Mouse (Mus musculus) urinary bladder, postnatal 14 days (tissue): ENCODE data around the gene P3h3.

ENCODE experiments used
- DNase-seq: peaks from one replicate; pipeline ENCODE4 v3.0.0; 2021; ENCODE audit warnings: low spot score

The P3h3 gene

DNA sequence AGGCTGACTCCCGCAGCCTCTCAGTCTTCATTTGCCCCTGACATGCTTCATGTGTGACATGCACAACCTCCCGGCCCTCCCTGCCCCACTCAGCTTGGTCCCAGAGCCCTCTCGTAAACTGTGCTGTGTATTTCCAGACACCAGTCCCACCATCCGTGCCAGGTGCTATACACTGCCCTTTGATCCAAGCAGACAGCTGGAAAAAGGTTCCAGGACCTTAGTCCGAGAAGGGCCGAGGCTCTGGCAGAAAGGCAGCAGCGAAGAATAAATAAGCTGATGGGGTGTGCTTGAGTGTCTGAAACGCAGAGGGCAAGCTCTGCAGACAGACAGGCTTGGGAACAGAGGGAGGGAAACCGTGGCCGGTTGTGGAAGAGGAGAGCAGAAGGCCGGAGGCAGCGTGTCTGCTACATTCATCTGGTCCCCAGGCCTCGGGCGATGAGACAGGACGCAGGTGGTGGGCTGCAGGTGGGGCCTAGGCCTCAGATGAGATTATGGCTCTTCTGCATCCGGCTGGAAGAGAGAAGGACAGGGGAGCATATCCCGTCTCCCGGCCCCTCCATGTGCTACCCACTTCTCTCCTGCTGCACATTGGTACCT is 8.3 kb upstream of the P3h3 start:
- DNase-seq, result no peak

DNA sequence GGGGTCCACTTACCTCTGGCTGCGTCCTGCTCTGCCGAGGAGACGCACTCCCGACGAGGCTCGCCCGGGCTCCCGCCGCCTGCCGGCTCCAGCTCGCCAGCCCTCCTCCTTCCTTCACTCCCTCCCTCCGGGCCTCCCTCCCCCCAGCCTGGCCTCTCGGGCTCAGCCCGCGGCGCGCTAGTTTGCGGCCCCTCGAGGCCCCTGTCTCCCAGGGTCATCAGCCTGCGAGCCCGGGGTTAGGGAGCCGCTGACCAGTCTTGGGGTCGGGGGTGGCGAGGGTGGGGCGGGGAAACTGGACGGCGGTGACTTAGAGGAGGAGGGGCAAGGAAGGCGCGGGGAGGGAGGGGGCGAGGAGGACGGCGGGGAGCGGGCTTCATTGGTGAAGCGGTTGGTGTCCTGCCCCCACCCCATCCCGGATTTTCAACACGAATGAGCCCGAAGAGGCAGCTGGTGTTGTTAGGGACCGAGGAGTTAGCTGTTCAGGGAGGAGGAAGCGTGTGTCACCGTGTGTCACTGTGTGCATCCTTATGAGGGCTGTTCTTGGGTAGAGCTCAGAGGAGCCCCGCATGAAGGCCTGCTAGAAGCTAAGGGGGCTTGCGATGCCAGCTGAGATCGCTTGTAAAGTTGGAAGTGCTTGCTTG is 6.2 kb upstream of the P3h3 start, which contains the start of gene Gpr162:
TSS of gene Gpr162 (minus strand) at position 326 of the 641 bp plus-strand sequence.
- DNase-seq, result peak; percentile 68

DNA sequence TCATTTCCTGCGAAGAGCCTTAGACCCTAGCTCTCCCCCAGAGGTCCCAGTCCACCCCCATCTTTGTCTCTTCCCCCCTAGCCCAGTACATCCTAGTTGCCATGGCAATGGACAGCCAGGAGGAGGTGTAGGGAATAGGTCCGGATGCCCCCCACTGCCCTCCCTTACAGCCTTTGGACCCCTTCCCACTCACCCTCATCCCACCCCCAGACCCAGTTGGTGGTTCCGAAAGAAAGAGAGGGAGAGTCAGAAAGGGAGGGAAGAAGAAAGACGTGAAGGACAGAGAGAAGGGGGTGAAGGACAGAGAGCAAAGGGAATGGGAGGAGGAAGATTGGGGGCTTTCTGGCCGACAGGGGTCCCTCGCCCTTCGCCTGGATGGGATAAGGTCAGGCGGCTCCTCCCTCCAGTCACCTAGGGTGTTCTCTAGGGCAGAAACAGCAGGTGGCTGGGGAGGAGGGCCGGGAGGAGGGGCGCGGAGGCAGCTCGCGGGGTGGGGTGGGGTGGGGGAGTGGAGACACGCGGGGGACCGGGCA is 5.6 kb upstream of the P3h3 start:
- DNase-seq, result no peak

DNA sequence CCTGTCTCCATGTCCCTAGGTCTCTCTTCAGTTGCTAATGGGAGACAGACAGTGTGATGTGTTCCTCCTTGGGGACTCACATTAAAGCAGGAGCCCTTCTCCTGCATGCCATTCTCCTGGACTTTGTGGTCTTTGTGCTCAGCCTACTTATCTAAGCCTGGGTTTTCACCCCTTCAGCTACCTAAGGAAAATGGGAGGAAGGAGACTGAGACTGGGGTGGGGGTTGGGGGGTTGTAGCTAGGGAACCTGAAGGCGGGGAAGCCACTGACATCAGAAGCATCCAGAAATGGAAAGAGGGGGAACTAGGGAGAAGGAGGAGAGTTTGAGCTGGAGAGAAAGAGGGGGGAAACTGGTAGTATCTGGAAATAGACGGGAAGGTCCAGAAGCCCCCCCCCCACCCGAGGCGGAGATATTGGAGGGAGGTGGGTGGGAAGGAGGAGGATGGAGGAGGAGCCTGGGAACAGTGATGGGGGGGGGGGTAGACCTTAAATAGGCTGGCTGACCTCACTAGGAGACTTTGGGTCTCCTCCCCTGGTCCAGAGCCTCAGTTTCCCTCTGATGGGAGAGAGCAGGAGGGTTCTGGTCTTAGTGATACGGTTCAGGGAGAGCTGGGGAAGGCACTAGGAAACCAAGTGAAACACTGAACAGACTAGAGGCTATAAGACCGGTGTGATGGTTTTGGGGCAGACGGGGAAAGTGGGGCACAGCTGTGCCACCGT is 5.0 kb upstream of the P3h3 start:
- no peak for DNase-seq

DNA sequence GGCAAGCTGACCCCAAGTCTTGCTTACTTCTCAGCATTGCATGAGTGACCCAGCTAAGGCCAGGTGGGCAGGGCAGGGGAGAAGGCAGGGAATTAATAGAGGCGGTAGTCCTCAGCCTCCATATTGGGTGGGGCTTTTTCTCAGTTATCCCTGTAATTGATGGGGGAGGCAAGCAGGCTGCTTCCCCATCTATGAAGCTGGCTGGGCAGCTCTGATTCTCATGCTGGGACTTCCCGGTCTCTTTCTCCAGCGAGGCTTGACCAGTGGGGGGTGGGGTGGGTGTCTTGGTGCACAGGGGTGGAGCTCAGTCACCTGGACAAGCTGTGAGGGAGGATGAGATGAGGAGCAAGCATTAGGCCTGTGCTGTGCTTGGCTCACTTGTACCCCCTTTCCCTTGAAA is 4.2 kb upstream of the P3h3 start:
- no peak for DNase-seq

DNA sequence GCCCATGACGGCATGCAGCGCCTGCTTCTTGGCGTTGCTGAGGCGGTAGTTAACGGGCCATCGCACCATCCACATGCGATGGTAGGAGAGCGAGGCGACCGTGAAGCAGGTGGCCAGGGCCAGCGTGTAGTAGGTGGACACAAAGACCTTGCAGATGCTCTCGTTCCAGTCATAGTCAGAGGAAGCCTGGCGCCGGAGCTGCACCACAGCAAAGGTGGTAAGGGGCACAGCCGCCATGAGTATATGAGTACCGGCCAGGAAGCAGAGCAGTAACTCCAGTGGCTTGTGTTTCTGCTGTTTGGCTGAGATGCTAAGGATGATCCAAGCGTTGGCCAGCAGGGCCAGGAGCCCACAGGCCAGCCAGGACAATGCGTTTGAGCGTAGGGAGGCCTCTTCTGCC is 3.7 kb upstream of the P3h3 start:
- no peak for DNase-seq

DNA sequence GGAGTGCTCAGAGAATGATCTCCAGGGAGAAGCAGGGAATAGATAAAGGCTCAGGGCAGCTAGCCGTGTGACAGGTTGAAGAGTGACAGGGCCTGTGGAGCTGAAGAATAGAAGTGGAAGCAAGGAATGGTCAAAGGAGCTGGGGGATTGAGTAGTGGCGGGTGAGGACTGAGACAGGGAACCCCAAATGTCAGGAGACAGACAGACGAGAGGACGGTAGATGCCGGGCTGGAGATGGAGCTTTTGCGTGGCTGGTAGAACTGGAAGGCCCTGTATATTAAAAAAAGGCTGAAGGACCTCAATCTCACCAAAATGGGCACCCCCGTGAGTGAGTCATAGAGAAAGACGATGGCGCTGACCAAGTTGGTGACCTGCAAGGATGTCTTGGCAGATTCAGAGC is 3.0 kb upstream of the P3h3 start:
- DNase-seq, result no peak

DNA sequence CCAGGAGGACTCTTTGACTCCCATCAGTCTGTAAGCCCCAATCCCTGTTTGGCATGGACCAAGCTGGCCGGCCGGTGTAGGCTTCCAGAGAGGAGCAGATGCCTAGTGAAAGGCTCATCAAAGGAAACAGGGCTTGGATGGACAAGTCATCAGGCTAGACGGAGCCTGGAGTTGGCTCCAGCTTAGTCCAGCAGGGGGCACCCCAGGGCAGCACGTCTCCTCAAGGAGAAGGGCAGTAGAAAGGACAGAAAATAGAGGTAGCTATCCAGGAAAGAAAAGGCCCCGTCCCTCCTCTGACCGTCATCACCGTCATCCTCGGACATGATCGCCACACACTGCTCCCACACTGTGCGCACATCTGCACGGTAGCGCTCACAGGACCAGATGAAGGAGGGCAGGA is 2.2 kb upstream of the P3h3 start:
- peak; percentile 90 for DNase-seq

DNA sequence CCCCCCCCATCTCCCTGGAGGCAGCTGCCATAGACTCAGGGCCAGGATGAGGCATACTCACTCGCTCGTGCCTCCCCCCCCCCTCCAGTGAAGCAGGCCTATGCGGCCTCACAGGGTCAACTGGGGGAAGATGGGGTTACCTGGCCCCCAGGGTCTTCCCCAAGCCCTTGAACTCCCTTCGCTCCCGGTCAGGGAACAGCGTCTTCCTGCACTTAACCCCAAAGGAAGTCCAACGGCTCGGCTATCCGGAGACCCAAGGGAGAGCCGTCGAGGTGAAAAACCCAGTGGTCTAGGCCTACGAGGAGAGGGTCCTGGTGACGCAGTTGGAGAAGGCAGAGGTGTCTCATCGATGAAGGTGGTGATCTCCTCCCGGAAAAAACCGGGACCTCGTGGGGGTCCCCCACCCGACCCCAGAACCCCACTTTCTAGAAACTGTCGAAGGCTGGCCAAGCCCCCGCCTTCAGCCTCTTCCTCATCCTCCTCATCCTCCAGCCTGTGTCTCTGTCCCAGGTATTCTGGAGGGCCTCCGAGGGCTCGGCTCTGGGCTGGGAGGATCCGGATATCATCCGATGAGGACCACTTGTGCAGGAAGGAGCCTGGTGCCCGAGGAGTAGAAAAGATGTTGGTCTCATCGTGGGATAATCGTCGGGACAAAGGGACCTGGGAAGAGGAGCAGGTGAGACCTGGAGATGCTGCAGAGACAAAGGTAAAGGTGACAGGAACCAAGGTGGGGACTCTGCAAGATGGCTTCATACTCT is 1.2 kb upstream of the P3h3 start:
- no peak for DNase-seq

DNA sequence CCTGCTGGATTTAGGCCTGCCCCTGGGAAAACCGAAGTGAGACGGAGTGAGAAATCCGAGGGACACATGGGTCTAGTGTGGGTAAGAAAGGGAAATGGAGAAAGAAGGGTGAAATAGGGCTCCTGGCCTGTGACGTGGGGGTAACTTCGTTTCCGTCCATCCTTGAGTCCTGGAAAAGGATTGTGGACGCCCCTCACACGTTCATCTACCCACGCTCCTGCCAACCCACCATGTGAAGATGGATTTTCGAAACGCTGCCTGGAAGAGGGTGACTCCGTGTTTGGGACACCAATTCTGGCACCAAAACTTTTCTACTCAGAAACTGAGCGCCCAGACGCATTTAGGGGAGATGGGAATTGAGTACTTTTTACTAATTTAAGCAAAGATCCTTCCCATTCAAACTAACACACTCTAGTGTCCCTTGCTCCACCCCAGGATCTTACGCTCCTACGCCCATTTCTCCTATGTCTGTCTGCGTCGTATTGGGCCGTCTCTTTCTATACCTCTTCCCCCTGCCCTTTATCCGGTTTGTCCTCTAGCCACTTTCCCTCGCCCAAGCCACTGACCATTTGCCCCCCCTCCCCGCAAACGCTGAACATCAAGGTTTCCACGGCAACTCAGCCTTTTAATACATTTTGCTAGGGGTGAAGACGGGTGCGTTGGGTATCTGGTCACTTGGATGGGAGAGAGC is 433 bp upstream of the P3h3 start:
- no peak for DNase-seq

DNA sequence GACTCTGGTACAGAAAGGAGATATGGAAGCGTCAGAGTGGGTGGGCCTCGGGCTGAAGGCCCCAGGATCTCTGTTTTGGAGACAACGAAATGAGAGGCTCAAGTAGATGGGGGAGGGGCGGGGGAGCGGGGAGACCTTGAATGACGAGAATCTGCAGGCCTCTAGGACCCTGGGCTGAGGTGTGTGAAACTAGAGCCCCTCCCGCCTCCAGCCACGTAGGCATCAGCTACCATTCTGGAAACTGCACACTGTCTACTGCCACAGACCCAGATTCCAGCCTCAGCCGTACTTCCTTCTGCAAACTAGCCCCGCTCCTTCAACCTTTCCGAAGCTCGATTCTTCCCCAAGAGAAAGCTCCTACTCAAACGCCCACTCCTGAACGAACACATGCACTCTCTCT is 1.2 kb downstream of the P3h3 start:
- no peak for DNase-seq

DNA sequence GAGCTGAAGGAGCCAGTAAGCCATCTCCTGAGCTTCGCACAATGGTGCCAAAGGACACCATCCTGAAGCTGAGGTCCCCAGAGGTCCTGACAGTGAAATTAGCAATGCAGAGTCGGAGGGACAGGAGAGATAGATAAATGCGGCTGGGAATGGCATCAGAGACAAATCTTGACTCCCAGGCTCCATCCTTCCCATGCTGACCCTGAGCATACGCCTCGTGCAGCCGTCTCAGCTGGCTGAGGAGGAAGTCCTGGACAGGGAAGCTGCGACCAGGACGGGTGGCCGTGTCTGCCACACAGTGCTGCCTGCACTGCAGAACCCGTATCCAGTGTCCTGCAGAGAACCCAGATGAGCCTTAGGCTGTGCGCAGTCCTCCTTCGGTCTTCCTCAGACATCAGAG is 2.9 kb downstream of the P3h3 start:
- DNase-seq, result no peak

DNA sequence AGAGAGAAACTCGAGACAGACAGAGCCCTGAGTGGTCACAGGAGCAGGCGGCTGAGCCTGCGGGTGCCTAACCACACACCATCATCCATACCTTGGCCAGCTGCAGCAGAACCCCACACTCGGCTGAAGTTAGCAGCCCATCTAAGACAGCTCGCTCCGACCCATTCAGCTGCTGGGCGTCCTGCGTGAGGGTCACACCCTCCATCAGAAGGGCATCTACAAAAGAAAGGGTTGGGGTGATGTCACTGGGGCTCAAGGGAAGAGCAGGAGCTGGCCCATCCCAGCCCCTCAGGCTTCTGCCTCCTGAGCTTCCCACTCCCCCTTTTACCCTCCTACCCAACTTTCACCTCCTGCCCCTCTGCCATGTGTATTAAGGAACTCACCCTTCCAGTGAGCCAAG is 7.0 kb downstream of the P3h3 start:
- no peak for DNase-seq

DNA sequence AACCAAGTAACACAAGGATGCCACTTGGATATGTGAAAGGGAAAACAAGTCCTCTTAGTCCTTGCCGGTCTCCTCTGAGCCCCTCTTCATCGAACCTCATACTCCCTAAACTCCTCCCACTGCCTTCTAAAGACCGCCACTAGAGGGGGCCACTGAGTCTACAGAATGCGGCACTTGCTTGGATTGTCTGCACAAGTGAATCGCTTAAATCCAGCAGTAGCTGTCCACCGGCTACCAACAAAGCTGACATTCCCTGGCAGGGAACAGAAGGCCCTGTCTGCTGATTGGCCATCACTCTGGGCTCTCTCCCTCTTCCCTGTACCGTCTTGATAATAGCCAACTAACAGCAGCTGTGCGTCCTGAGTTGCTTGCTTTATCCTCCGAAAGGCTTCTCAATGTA is 10.2 kb downstream of the P3h3 start:
- DNase-seq, result peak; percentile 91

DNA sequence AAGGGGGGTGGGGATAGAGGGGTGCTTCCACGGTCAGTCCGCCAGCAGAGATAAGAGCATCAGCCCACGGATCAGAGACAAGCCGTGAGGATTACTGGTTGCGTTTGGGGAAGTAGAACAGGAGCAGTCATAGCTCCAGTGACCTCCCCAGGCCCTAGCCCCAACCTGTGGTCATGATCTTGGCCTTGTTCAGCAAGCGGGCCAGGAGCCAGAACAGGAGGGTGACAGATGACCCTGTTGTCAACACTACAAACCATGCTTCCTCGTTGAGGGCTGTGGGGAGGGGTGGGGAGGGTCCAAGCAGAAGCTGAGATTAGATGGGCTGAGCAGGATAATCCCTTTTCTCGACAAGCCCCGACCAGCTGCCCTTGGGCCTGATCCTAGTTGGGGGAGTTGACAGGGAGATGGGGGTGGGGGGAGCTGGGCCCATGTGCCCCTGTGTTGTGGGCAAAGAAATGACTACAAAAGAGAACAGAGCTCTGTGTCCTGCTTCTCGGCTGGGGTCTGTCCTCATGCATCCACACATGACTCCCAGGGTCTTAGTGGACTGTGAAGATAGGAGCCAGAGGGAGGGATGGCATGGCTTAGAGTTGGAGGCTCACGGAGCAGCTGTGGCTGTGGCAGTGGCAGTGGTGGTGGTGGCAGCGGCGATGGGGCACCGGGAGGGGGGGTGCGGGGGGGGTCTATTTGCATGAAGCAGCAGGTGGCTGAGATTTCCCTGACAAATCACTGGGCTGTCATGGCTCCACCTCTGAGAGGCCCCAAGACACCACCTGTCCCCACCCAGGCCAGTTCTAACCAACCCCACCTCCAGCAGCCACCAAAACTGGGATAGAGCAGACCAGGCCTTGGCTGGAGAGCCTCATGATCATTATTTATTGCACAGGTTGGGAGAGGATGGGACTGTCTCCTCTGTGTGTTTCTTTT is 17.0 kb downstream of the P3h3 start, which contains the start of gene Gnb3:
TSS of gene Gnb3 (minus strand) at position 35 of the 927 bp plus-strand sequence.
- no peak for DNase-seq

DNA sequence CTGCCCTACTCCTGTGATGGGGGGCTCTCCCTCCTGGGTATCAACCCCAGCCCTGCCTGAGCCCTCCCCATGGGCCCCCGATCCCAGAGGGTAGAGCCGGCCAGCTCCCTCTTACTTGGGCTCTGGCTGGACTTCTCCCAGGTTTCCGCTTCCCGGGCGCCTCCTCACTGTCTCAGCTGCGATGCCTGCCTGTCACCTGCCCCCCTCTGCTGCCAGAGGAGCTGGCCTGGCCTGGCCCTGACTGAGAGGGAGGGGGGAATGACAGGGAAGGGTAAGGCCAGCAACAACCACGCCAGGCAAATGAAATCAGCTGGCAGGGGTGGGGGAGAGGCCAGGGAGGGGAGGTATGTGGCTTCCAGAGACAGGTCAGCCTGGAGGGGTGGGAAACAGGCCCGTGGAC is 17.7 kb downstream of the P3h3 start:
- DNase-seq, result no peak

DNA sequence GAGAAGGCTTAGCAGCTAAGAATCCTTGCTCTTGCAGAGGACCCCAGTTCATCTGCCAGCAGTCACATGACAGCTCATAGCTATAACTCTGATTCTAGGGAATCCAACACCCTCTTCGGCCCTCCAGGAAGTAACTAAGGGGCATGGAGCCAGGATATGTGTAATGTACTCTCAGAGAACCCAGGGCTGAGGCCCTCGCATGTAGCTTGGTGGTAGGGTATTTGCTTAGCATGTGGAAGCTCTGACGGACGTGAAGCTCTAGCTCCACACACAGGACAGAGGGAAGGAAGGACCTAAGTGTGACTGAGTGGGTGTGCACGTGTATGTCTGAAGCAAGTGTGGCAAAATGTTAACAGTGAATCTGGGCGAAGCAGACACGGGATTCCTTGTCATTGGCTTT is 21.1 kb downstream of the P3h3 start:
- DNase-seq, result no peak

DNA sequence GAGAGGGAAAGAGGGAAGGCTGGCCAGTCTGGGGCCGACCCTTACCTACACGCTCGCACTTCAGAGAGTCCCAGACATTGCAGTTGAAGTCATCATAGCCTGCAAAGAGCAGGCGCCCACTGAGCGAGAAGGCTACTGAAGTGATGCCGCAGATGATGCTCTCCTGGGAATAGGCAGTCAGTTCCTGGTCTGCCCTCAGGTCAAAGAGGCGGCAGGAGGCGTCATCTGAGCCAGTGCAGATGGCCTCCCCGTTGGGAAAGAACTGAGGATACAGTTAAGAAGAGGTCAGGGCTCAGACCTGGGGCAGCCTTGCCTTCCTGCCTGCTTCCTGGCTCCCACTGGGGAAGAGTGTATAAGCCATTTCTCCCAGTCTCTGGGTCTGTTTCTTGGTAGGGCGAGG is 22.0 kb downstream of the P3h3 start:
- DNase-seq, result no peak

DNA sequence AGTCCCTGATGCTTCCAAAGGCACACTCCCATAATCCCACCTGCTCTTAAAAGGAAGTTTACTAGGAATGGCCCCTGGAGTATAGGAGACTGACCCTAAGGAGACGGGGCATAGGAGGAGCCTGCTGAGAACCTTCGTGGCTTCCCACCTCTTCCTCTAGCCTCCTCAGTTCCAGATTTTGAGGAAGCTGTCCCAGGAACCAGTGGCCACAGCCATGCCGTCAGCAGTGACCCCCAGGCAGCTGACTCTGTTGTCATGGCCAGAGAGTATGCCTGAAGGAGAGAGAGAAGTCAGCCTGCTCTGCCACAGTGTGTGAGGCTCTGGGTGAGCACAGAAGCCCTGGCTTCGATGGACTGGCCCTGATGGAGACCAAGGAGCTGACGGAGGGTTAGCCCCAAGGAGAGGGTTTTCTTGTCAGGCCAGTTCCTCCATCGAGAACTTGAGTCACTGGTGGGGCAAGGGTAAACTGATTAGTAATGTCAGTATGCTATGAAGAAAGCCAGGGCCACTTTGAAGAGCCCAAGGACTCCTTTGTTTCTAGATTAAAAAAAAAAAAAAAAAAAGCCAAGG is 23.0 kb downstream of the P3h3 start:
- DNase-seq, result peak; percentile 50

DNA sequence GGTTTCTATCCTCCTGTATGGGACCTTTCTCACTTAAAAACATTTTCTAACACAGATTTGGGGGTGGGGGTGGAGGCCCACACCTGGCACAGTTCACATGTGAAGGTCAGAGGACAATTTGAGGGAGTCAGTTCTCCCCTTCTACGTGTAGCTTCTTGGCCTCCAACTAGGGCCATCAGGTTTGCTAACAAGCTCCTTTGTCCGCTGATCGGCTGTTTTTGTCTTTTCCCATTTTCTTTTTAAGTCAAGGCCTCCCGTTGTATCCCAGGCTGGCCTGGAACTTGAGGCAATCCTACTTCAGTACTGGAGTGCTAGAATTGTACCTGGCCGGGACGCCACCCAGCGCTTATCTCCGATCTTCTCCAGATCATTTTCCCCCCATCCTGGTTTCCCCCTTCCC is 25.9 kb downstream of the P3h3 start:
- DNase-seq, result no peak
